Mouse (Mus musculus): Measurements from ENCODE around the gene Pigo.

- TF ChIP-seq CTCF (IDR thresholded peaks at IDR 0.05; ENCODE audit: low read depth) (no peak), EP300 (IDR thresholded peaks at IDR 0.05; ENCODE audit: low read depth) (no peak)
Observed at GRCm38 (mm10) chr4:43060286-43060685, 34.7 kb upstream of the Pigo start.

Data from liver, embryonic 14.5 days (tissue).